7 mouse cellular contexts compared by ENCODE assay signal in the genomic region with DNA sequence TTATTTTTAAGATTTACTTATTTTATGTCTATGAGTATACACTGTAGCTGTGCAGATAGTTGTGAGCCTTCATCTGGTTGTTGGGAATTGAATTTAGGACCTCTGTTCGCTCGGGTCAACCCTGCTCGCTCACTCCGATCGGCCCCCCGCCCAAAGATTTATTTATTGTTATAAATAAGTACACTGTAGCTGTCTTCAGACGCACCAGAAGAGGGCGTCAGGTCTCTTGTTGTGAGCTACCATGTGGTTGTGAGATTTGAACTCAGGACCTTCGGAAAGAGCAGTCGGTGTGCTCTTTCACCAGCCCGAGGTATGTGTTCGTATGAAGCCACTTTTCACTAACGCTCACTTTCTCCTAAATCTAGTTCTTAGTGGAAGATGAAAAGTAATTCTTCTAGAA. TPM values are rescaled to one million over a fixed set of nuclear protein-coding genes. Genes with fewer than 3 reads are reported as not detected.
DNase-seq lines count a peak whose midpoint lies in the region; TF ChIP-seq lines count a peak whose summit lies in the region.

No protein-coding gene starts in this region.

- peaks cover 7% of the 10 kb centered on the region; the same call in 1 of the 2 replicates for H3K79me2 ChIP-seq in liver, adult 2 months (ENCODE audit: control insufficient read depth, insufficient read depth, low read length)

- H3K9ac ChIP-seq in liver, adult 2 months (ENCODE audit: low read depth, low read length), result no peak overlapping the region

- TF ChIP-seq CTCF in testis, adult 2 months (IDR thresholded peaks at IDR 0.05; ENCODE audit: control insufficient read depth, insufficient read depth, insufficient replicate concordance, low read depth, low read length), result no peak
- no peak for TF ChIP-seq CTCF in liver, adult 2 months (IDR thresholded peaks at IDR 0.05; ENCODE audit: low read depth, low read length)

- WGBS in hindbrain, embryonic 10.5 days, result 49% methylated on average over 13 of the region's 13 CpGs
- 37% methylated on average over 13 of the region's 13 CpGs for WGBS in liver, adult 2 months

- no peak for TF ChIP-seq POLR2A in testis, adult 2 months (IDR thresholded peaks at IDR 0.05; ENCODE audit: control insufficient read depth, low read depth, low read length)
- TF ChIP-seq POLR2A in liver, adult 2 months (IDR thresholded peaks at IDR 0.05; ENCODE audit: extremely low read depth, insufficient read depth, low read length), result no peak

- H3K27me3 ChIP-seq in testis, adult 2 months (ENCODE audit: control insufficient read depth, insufficient read depth, low read length), result no peaks in the 10 kb centered on the region
- H3K27me3 ChIP-seq in hindbrain, embryonic 10.5 days (ENCODE audit: insufficient read depth, poor library complexity, severe bottlenecking), result no peaks in the 10 kb centered on the region
- no peaks in the 10 kb centered on the region for H3K27me3 ChIP-seq in liver, adult 2 months (ENCODE audit: control insufficient read depth, insufficient read depth, low read length)

- H3K36me3 ChIP-seq in testis, adult 2 months (ENCODE audit: control insufficient read depth, insufficient read depth, low read length), result peaks cover 6% of the 10 kb centered on the region
- H3K36me3 ChIP-seq in hindbrain, embryonic 10.5 days, result peaks cover 35% of the 10 kb centered on the region
- H3K36me3 ChIP-seq in liver, adult 2 months (ENCODE audit: control insufficient read depth, insufficient read depth, low read length), result peaks cover 10% of the 10 kb centered on the region

- H3K4me3 ChIP-seq in testis, adult 2 months (ENCODE audit: control insufficient read depth, low read depth, low read length), result peak overlapping the region; percentile 74
- H3K4me3 ChIP-seq in hindbrain, embryonic 10.5 days, result peak overlapping the region; percentile 95
- H3K4me3 ChIP-seq in liver, adult 2 months (ENCODE audit: insufficient read depth, low read depth, low read length), result peak overlapping the region; percentile 37

- no peaks in the 10 kb centered on the region for H3K9me3 ChIP-seq in hindbrain, embryonic 10.5 days

- DNase-seq in testis, postnatal 10 days (ENCODE audit: low spot score), result no peak
- DNase-seq in c-Kit-negative CD71-positive TER-119-positive erythroid progenitor cells, embryonic 14.5 days (ENCODE audit: low read depth, low spot score), result peak; percentile 22
- DNase-seq in hindbrain, embryonic 10.5 days (ENCODE audit: low spot score), result peak; percentile 7
- peak; percentile 17 for DNase-seq in liver, adult 2 months (ENCODE audit: extremely low read depth, low read depth, low spot score)
- peak; percentile 32 for DNase-seq in retina, postnatal 1 day
- no peak for DNase-seq in layer of hippocampus, postnatal 25 days (ENCODE audit: extremely low spot score in 1 of 2, low spot score in 1 of 2)

- H3K4me1 ChIP-seq in testis, adult 2 months (ENCODE audit: control insufficient read depth, insufficient read depth, low read length), result peaks cover 3% of the 10 kb centered on the region; the same call in 1 of the 2 replicates
- peaks cover 20% of the 10 kb centered on the region for H3K4me1 ChIP-seq in hindbrain, embryonic 10.5 days (replicated peaks)
- H3K4me1 ChIP-seq in liver, adult 2 months (ENCODE audit: control insufficient read depth, insufficient read depth, low read length), result peaks cover 8% of the 10 kb centered on the region

- H3K27ac ChIP-seq in testis, adult 2 months (ENCODE audit: control insufficient read depth, insufficient read depth, low read depth, low read length), result no peak overlapping the region; the same call in 1 of the 2 replicates
- peak overlapping the region; percentile 95 for H3K27ac ChIP-seq in hindbrain, embryonic 10.5 days
- H3K27ac ChIP-seq in liver, adult 2 months (replicated peaks; ENCODE audit: insufficient read depth, low read depth, low read length), result no peak overlapping the region

RNA-seq across cellular contexts. Expression of a gene that starts 0.8 kb away (rescaled TPM):
- 10.1 and 10.6 TPM in 2 replicates for polyA plus RNA-seq in testis, adult 2 months (2012; rRNA removed)
- 29.6 and 30.4 TPM in 2 replicates for polyA plus RNA-seq in hindbrain, embryonic 10.5 days (2016; fragmentation: Nextera tagmentation; extraction: Ambion mirVana)
- 16.5 and 17.0 TPM in 2 replicates for total RNA-seq in liver, adult 2 months (2014; rRNA removed)
- polyA plus RNA-seq in liver, adult 2 months (2012; rRNA removed), result 4.9 and 5.6 TPM in 2 replicates
- 10 to 100 TPM; 36.1 to 41.3 TPM for total RNA-seq in layer of hippocampus, postnatal 25 days (2021)

RNA-seq across cellular contexts. Expression of a gene that starts 38.1 kb away (rescaled TPM):
- polyA plus RNA-seq in testis, adult 2 months (2012; rRNA removed), result 16.0 and 17.4 TPM in 2 replicates
- 92.7 and 98.0 TPM in 2 replicates for polyA plus RNA-seq in hindbrain, embryonic 10.5 days (2016; fragmentation: Nextera tagmentation; extraction: Ambion mirVana)
- total RNA-seq in liver, adult 2 months (2014; rRNA removed), result 15.1 and 16.7 TPM in 2 replicates
- 15.0 TPM in 2 replicates for polyA plus RNA-seq in liver, adult 2 months (2012; rRNA removed)
- total RNA-seq in layer of hippocampus, postnatal 25 days (2021), result 10 to 100 TPM; 62.5 to 63.2 TPM

RNA-seq across cellular contexts. Expression of a gene that starts 54.3 kb away (rescaled TPM):
- polyA plus RNA-seq in testis, adult 2 months (2012; rRNA removed), result 6.4 and 7.6 TPM in 2 replicates
- 12.1 and 14.4 TPM in 2 replicates for polyA plus RNA-seq in hindbrain, embryonic 10.5 days (2016; fragmentation: Nextera tagmentation; extraction: Ambion mirVana)
- total RNA-seq in liver, adult 2 months (2014; rRNA removed), result 238 and 259 TPM in 2 replicates
- polyA plus RNA-seq in liver, adult 2 months (2012; rRNA removed), result 163 and 206 TPM in 2 replicates
- total RNA-seq in layer of hippocampus, postnatal 25 days (2021), result 10 to 100 TPM in 1 of 2 experiments, 1 to 10 TPM in 1; 10.0 to 12.6 TPM

RNA-seq across cellular contexts. Expression of a gene that starts 54.5 kb away (rescaled TPM):
- polyA plus RNA-seq in testis, adult 2 months (2012; rRNA removed), result 36.1 and 37.2 TPM in 2 replicates
- polyA plus RNA-seq in hindbrain, embryonic 10.5 days (2016; fragmentation: Nextera tagmentation; extraction: Ambion mirVana), result 33.4 and 44.2 TPM in 2 replicates
- total RNA-seq in liver, adult 2 months (2014; rRNA removed), result 1.9 and 3.1 TPM in 2 replicates
- polyA plus RNA-seq in liver, adult 2 months (2012; rRNA removed), result 0.93 and 1.1 TPM in 2 replicates
- 1 to 10 TPM; 1.3 to 1.8 TPM for total RNA-seq in layer of hippocampus, postnatal 25 days (2021)

RNA-seq across cellular contexts. Expression of a gene that starts 55.1 kb away (rescaled TPM):
- 37.4 and 40.8 TPM in 2 replicates for polyA plus RNA-seq in testis, adult 2 months (2012; rRNA removed)
- 17.2 and 19.5 TPM in 2 replicates for polyA plus RNA-seq in hindbrain, embryonic 10.5 days (2016; fragmentation: Nextera tagmentation; extraction: Ambion mirVana)
- 11.6 TPM in 2 replicates for total RNA-seq in liver, adult 2 months (2014; rRNA removed)
- 4.3 and 5.4 TPM in 2 replicates for polyA plus RNA-seq in liver, adult 2 months (2012; rRNA removed)
- total RNA-seq in layer of hippocampus, postnatal 25 days (2021), result 10 to 100 TPM; 44.6 to 50.7 TPM

Comparison
In these comparisons a context has a peak if more than half of its experiments do, and no peak if none do; other contexts are left out.
1. H3K4me3 ChIP-seq: peak in every context shown above with its lines; median percentile 95 in hindbrain, embryonic 10.5 days; 74 in testis, adult 2 months; 37 in liver, adult 2 months.
2. DNase-seq: peak in c-Kit-negative CD71-positive TER-119-positive erythroid progenitor cells, embryonic 14.5 days (single experiment), hindbrain, embryonic 10.5 days (single experiment), liver, adult 2 months (single experiment) and retina, postnatal 1 day (single experiment); none in testis, postnatal 10 days (single experiment) and layer of hippocampus, postnatal 25 days (0 of 2).
3. RNA of a gene that starts 54.3 kb away (polyA plus RNA-seq): 163 to 206 TPM in liver, adult 2 months; 12.1 to 14.4 TPM in hindbrain, embryonic 10.5 days and 6.4 to 7.6 TPM in testis, adult 2 months; every median in the first group is over 10 times any median in the second.